Mouse (Mus musculus) liver, embryonic 15.5 days (tissue): ENCODE data around the gene Gmnc. TPM values are rescaled to one million over a fixed set of nuclear protein-coding genes. Genes with fewer than 3 reads are reported as not detected.

Source experiments
- ATAC-seq: fragments of 200-750 bp; cut with Nextera tagmentation; 2 replicates; pipeline ENCODE4 v1.8.0; 2017; ENCODE audit warnings: moderate number of reproducible peaks, mild to moderate bottlenecking, moderate library complexity; ENCODE audit not compliant: insufficient read depth
- H3K27ac ChIP-seq: fragments of 300-500 bp; sonication (generic); replicated peaks from 2 replicates; pipeline ENCODE4 v1.5.1; 2015; ENCODE audit warnings: mild to moderate bottlenecking, inconsistent platforms
- H3K27me3 ChIP-seq: fragments of 300-500 bp; sonication (generic); 2 replicates; pipeline ENCODE4 v1.6.1; 2015; ENCODE audit warnings: mild to moderate bottlenecking, inconsistent platforms
- H3K36me3 ChIP-seq: fragments of 300-500 bp; sonication (generic); replicated peaks from 2 replicates; pipeline ENCODE4 v1.6.1; 2015; ENCODE audit warnings: moderate library complexity, mild to moderate bottlenecking, inconsistent platforms
- H3K4me1 ChIP-seq: fragments of 300-500 bp; sonication (generic); replicated peaks from 2 replicates; pipeline ENCODE4 v1.6.1; 2015; ENCODE audit warnings: inconsistent platforms
- H3K4me2 ChIP-seq: fragments of 300-500 bp; sonication (generic); 2 replicates; pipeline ENCODE4 v1.6.1; 2015; ENCODE audit warnings: moderate library complexity, mild to moderate bottlenecking, inconsistent platforms
- H3K4me3 ChIP-seq: fragments of 300-500 bp; sonication (generic); replicated peaks from 2 replicates; pipeline ENCODE4 v1.5.1; 2015; ENCODE audit warnings: mild to moderate bottlenecking, inconsistent platforms
- H3K9ac ChIP-seq: fragments of 300-500 bp; sonication (generic); 2 replicates; pipeline ENCODE4 v1.6.1; 2015; ENCODE audit warnings: moderate library complexity, mild to moderate bottlenecking, inconsistent platforms
- H3K9me3 ChIP-seq: fragments of 300-500 bp; sonication (generic); replicated peaks from 2 replicates; pipeline ENCODE4 v1.6.1; 2016; ENCODE audit warnings: inconsistent platforms
- WGBS: fragments of 180-500 bp; shearing (Covaris S2); methylation state at CpG from one replicate; pipeline ENCODE4 v1.1.7; 2015; ENCODE audit warnings: mixed read lengths; ENCODE audit not compliant: insufficient replicate concordance; 5-methylcytosine and 5-hydroxymethylcytosine counted together
- polyA plus RNA-seq: library from polyadenylated mRNA; unstranded; fragments of >200 nt; fragmentation: Nextera tagmentation; extraction: Ambion mirVana; gene quantifications from 2 replicates; pipeline ENCODE4 v1.2.1, GENCODE M21; 2015

Gmnc gene
- polyA plus RNA-seq: not detected in 2 replicates

DNA sequence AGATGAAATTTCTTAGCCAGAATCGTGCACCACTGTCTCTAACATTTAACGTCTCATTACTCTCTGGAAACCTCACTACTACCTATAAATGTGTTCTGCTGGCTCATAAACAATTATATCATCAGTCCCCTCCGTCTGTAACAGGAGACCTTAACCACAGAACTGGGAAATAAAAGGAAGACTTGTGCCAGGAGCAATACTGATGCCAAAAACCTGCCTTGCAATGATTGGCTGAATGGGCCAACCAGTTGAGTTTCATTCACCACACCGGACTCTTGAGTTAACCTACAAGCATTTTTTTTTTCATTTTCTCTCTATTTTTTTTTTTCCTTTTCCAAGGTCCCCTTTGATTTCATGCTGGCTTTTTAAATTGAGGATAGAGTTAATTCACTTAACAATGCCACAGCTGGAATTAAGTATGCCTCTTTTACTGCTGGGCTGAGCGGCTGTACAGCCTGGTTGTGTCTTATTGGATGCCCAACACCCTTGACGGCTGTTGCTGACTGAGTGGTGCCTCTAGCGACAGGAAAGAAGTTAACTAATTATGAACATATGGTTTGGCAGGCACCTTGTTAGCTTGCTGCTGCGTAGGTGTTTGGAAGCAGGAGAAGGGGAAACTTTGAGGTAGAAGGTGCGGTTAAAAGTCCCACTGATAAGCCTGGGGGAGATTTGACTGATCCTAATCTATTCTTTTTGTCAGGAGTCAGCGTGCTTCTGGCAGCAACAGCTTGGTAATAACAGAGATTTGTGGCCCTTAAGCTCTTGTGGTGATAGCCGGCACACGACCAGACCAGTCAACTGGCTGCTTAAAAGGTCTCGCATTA, at the start of gene Gmnc:
Gene Gmnc (minus strand): TSS at position 176 of the 824 bp plus-strand sequence.
- no peak within 1 kb of the TSS for H3K4me2 ChIP-seq
- no peak for ATAC-seq
- H3K4me3 ChIP-seq: no peak within 1 kb of the TSS
- H3K27ac ChIP-seq: no peak within 1 kb of the TSS
- H3K9me3 ChIP-seq: no peaks in the 10 kb centered on the region
- no peaks in the 10 kb centered on the region for H3K4me1 ChIP-seq
- H3K27me3 ChIP-seq: no peaks in the 10 kb centered on the region
- no peak within 1 kb of the TSS for H3K9ac ChIP-seq
- 49% methylated on average over 13 of the region's 13 CpGs for WGBS
- H3K36me3 ChIP-seq: no peaks in the 10 kb centered on the region

DNA sequence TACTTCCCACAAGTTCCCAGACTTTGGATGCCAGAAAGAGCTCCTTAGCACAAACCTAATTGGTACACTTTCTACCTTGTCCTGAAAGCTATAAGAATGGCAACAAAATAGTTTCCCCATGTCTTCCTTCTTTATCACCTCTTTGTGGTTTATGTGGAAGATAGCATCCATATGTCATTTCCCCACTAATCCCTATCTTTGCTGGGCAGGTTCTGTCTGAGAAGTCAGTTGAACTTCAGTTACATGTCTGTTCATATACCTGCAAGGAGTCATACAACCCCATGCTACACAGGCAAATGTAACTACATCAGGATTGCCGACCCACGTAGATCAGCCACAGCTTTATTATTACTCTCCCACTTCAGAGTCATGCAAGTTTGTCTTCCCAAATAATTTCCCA, 35.8 kb upstream of the Gmnc start:
- no peak overlapping the region for H3K27ac ChIP-seq
- no peak for ATAC-seq
- H3K36me3 ChIP-seq: no peaks in the 10 kb centered on the region
- no peak overlapping the region for H3K4me2 ChIP-seq
- H3K4me3 ChIP-seq: no peak overlapping the region
- H3K27me3 ChIP-seq: no peaks in the 10 kb centered on the region
- no peak overlapping the region for H3K9ac ChIP-seq
- no peaks in the 10 kb centered on the region for H3K4me1 ChIP-seq
- H3K9me3 ChIP-seq: no peaks in the 10 kb centered on the region
- WGBS: 35% methylated on average over 2 of the region's 2 CpGs

GRCm38 (mm10) chr16:27026226-27026625, 34.8 kb upstream of the Gmnc start:
- no peak for ATAC-seq
- H3K9me3 ChIP-seq: no peaks in the 10 kb centered on the region
- H3K27me3 ChIP-seq: no peaks in the 10 kb centered on the region
- H3K27ac ChIP-seq: no peak overlapping the region
- 48% methylated on average over 4 of the region's 4 CpGs for WGBS
- H3K36me3 ChIP-seq: no peaks in the 10 kb centered on the region
- no peak overlapping the region for H3K9ac ChIP-seq
- H3K4me3 ChIP-seq: no peak overlapping the region
- H3K4me2 ChIP-seq: no peak overlapping the region
- H3K4me1 ChIP-seq: no peaks in the 10 kb centered on the region

DNA sequence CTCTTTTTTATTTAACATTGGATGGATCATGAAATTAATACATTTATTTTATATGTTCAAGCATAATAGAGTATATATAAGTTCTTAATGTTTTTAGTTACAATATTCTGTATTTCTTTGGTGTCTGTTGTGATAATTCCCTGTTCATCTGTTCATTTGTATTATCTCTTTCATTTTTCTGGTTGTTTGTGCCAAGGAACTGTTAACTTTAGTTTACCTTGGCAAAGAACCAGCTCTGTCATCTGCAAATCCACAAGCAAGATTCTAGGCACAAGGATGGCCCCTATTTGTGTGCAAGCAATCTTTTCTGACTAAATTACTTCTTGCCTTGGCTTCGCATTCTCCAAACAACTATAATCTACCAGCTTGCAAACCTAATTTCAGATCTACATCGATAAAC, 31.3 kb upstream of the Gmnc start:
- Histone ChIP-seq H3K27ac (no peak overlapping the region), H3K36me3 (no peaks in the 10 kb centered on the region), H3K4me2 (no peak overlapping the region), H3K4me1 (no peaks in the 10 kb centered on the region), H3K9me3 (no peaks in the 10 kb centered on the region), H3K27me3 (no peaks in the 10 kb centered on the region), H3K4me3 (no peak overlapping the region), H3K9ac (no peak overlapping the region)
- no peak for ATAC-seq
- 55% methylated on average over 2 of the region's 2 CpGs for WGBS

- no peak overlapping the region for H3K9ac ChIP-seq
- no peak for ATAC-seq
- H3K4me1 ChIP-seq: no peaks in the 10 kb centered on the region
- no peaks in the 10 kb centered on the region for H3K36me3 ChIP-seq
- H3K9me3 ChIP-seq: no peaks in the 10 kb centered on the region
- no peak overlapping the region for H3K4me3 ChIP-seq
- H3K27ac ChIP-seq: no peak overlapping the region
- no peaks in the 10 kb centered on the region for H3K27me3 ChIP-seq
- no peak overlapping the region for H3K4me2 ChIP-seq
- WGBS: 44% methylated on average over 4 of the region's 4 CpGs
Observed at GRCm38 (mm10) chr16:27017309-27017708, 25.9 kb upstream of the Gmnc start.

- H3K27me3 ChIP-seq: no peaks in the 10 kb centered on the region
- no peak overlapping the region for H3K27ac ChIP-seq
- WGBS: 55% methylated on average over 1 of the region's 1 CpGs
- ATAC-seq: no peak
- no peaks in the 10 kb centered on the region for H3K9me3 ChIP-seq
- no peaks in the 10 kb centered on the region for H3K36me3 ChIP-seq
- H3K4me1 ChIP-seq: no peaks in the 10 kb centered on the region
- no peak overlapping the region for H3K4me2 ChIP-seq
- no peak overlapping the region for H3K4me3 ChIP-seq
- H3K9ac ChIP-seq: no peak overlapping the region
Observed at GRCm38 (mm10) chr16:27002714-27003113, 11.3 kb upstream of the Gmnc start.

DNA sequence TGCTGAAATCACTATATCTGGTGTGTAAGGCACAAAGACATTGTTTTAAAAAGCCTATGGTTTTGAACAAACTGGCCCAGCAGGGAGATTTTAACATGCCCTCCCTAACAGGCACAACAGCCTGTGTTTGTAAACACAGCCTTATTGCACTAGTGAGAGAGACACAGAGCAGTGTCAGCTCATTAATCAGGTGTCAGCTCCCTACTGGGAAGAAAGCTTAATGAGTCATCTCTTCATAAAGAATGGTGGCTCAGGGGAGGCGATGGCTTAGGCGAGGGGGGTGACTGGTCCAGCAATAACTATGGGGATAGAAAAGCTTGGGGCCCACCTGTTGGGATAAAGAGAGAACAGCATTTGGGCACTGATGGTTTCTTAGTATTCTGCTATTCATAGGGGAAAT, 8.1 kb upstream of the Gmnc start:
- Histone ChIP-seq H3K27ac (no peak overlapping the region), H3K4me2 (no peak overlapping the region), H3K9ac (no peak overlapping the region), H3K27me3 (no peaks in the 10 kb centered on the region), H3K36me3 (no peaks in the 10 kb centered on the region), H3K4me3 (no peak overlapping the region), H3K4me1 (no peaks in the 10 kb centered on the region), H3K9me3 (no peaks in the 10 kb centered on the region)
- no peak for ATAC-seq
- WGBS: 21% methylated on average over 2 of the region's 2 CpGs

DNA sequence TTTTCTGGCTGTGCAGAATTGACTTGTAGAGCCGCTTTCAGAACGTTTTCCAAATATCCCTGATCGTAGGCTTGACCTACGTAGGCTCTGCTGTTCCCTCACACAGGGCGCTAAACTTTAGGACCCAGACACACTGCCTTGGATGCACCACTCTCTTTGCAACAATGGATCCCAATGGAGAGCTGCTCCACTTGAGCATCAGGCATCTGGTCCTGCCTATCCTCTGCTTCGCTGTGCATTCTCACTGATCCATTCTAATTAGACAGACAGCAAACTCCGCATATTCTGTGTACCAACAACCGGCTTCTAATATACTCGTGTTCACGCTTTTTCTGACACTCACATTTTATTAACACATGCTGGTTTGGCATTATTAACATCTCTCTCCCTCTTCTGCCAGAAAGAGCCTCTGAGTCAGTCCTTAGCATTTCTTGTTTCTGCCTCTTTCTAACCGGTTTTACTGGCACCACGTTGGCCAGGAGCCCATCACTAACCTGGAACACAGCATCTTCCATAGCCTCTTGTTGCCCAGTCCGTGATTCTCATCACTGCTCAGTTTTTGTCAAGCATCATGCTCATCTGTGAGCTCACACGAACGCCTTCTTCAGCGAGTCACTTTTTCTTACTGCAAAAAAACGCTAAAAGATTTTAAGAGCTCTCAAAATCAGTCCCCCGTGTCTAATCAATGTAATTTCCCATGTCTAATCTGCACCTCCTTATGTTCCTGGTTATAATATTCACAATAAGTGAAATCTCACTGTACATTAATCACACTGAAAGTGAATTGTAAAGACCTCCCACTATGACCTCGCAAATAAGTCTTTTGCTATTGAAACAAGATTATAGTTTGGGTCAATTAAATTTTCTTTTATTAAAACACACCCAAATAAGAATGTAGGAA, 1.8 kb downstream of the Gmnc start:
- Histone ChIP-seq H3K36me3 (no peaks in the 10 kb centered on the region), H3K4me3 (no peak overlapping the region), H3K4me2 (no peak overlapping the region), H3K9ac (no peak overlapping the region), H3K4me1 (no peaks in the 10 kb centered on the region), H3K9me3 (no peaks in the 10 kb centered on the region), H3K27ac (no peak overlapping the region), H3K27me3 (no peaks in the 10 kb centered on the region)
- no peak for ATAC-seq
- 66% methylated on average over 19 of the region's 19 CpGs for WGBS

GRCm38 (mm10) chr16:26988188-26988587, 3.3 kb downstream of the Gmnc start:
- Histone ChIP-seq H3K4me2 (no peak overlapping the region), H3K9ac (no peak overlapping the region), H3K4me1 (no peaks in the 10 kb centered on the region), H3K27ac (no peak overlapping the region), H3K4me3 (no peak overlapping the region), H3K36me3 (no peaks in the 10 kb centered on the region), H3K27me3 (no peaks in the 10 kb centered on the region), H3K9me3 (no peaks in the 10 kb centered on the region)
- ATAC-seq: no peak
- 53% methylated on average over 1 of the region's 1 CpGs for WGBS

DNA sequence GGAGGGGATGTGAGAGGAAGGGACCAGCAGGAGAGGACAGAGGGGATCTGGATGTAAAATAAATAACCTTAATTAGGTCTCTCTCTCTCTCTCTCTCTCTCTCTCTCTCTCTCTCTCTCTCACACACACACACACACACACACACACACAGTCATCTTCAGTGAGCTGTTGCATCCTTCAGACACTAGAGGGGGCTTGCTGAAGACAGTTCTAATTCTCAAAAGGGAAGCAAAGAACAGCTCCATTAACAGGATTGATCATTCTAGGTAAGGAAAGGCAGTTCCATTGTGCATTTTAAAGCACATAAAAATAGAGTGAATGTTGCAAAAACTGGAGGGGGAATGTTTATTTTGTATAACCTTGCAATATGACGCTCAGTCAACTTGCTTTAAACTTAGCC, 5.7 kb downstream of the Gmnc start:
- Histone ChIP-seq H3K4me2 (no peak overlapping the region), H3K9me3 (no peaks in the 10 kb centered on the region), H3K4me3 (no peak overlapping the region), H3K9ac (no peak overlapping the region), H3K27ac (no peak overlapping the region), H3K27me3 (no peaks in the 10 kb centered on the region), H3K36me3 (no peaks in the 10 kb centered on the region), H3K4me1 (no peaks in the 10 kb centered on the region)
- no peak for ATAC-seq
- WGBS: 56% methylated on average over 1 of the region's 1 CpGs

DNA sequence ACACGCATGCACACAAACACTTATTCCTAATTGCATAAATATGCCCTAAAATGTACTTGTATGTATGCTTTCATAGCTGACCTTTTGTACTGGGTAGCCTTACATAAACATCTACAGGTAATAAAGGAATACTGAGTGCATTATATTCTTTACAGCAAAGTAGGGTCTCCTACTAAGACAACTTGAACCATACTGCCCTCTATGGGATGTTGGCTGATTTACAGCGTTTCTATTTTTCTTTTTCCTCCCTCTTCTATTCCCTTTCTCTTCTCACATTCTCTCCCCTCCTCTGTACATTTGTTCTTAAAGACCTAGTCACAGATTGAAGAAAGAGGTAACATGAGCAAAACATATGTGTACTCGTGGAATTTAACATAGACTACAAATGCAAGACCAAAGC, 9.3 kb downstream of the Gmnc start:
- no peaks in the 10 kb centered on the region for H3K4me1 ChIP-seq
- H3K9me3 ChIP-seq: no peaks in the 10 kb centered on the region
- H3K4me3 ChIP-seq: no peak overlapping the region
- H3K27me3 ChIP-seq: no peaks in the 10 kb centered on the region
- no peak overlapping the region for H3K9ac ChIP-seq
- ATAC-seq: no peak
- H3K36me3 ChIP-seq: no peaks in the 10 kb centered on the region
- WGBS: 33% methylated on average over 3 of the region's 3 CpGs
- no peak overlapping the region for H3K4me2 ChIP-seq
- H3K27ac ChIP-seq: no peak overlapping the region
